Mouse (Mus musculus) C2C12 (cell line): Measurements from ENCODE around the gene Ndufv1.

Source experiments
- CEBPB ChIP-seq: IDR thresholded peaks from one replicate; pipeline ENCODE4 v1.6.1; 2011; ENCODE audit warnings: low read depth, mild to moderate bottlenecking, control low read depth, moderate library complexity
- CTCF ChIP-seq: IDR thresholded peaks from one replicate; pipeline ENCODE4 v1.5.1; 2011; ENCODE audit not compliant: control insufficient read depth, insufficient read depth, insufficient read length
- MYOD1 ChIP-seq: IDR thresholded peaks from one replicate; pipeline ENCODE4 v1.6.1; 2011; ENCODE audit warnings: low read depth; ENCODE audit not compliant: control insufficient read depth, insufficient read length
- MYOG ChIP-seq: IDR thresholded peaks from one replicate; pipeline ENCODE4 v1.6.1; 2011; ENCODE audit not compliant: control insufficient read depth, insufficient read length; ENCODE audit errors: extremely low read depth

- TF ChIP-seq CTCF = no peak
- no peak for TF ChIP-seq MYOG
- TF ChIP-seq MYOD1 = no peak
- no peak for TF ChIP-seq CEBPB
Observed at GRCm38 (mm10) chr19:4051016-4051415, 38.4 kb upstream of the Ndufv1 start.
